Mouse (Mus musculus) urinary bladder, postnatal 14 days (tissue): ENCODE measurements around the gene Masp1.

Experiments
- DNase-seq: peaks from one replicate; pipeline ENCODE4 v3.0.0; 2021; ENCODE audit warnings: low spot score

Masp1 gene

DNA sequence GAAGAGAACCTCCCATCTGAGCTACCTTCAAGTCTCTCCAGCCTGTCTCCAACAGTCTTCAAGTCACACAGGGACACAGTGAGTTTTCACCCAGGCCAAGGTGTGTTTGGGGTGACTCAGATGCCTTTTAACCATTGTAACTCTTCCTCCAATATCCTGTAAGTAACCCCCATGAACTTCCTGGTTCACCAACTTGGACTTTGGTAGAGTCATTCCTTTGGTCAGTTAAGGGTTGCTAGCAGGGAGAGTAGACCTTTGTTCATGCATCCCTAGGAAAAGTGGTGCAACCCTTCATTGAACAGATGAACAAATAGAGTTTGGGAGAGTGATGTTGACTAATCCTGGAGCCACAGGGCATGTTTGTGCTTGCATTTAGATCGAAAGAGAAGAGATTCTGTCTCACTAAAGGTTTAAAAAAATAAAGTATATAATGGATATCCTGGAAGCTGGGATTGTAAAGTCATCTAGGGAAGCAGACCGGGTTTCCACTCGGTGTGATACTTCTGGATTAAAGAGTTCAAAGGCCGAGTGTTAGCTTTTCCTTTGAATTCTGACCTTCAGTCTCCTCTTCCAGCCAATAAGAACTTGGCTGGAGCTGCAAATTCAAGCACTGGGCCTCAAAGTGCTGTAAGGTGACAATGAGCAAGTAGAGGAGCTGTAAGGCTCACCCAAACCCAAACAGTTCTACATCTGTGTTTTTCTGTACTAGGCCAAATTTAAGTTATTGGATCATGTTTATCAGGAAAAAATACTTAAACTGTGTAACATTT lies 9.3 kb downstream of the Masp1 start:
- DNase-seq = no peak

DNA sequence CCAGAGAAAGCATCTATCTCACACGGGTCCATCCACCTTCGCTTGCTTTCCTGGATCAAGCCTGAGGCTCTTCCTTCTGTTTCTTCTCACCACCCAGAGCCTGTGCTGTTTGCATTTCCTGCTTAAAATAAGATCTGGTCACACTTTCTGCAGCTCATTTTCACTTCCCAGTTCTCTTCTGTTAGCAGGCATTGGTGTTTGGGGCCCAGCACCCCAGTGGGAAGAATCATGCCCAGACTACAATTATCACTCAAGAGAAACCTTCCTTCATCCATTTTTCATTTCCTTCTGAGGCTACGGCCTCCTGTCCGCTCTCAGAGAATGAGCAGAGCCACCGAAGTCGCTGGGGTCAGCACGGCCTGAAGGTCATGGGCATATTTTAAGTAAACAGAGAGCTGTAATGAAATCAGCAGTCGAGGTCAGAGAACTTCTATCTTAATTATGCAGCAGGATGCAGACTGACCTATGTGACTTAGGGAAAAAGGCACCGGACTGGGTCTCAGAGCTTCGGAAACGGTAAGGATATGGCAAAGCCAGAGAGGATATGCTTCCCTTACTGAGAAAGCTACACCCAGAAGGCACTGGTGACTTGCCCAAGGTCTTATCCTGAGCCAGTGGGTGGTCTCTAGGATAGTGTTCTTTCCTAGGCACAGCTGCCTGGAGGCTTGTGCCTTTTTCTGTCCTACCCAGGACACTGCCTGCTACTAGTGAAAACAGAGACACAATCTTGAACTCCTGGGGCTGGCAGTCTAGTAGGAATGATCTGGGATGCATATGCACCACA lies 14.5 kb downstream of the Masp1 start:
- no peak for DNase-seq

DNA sequence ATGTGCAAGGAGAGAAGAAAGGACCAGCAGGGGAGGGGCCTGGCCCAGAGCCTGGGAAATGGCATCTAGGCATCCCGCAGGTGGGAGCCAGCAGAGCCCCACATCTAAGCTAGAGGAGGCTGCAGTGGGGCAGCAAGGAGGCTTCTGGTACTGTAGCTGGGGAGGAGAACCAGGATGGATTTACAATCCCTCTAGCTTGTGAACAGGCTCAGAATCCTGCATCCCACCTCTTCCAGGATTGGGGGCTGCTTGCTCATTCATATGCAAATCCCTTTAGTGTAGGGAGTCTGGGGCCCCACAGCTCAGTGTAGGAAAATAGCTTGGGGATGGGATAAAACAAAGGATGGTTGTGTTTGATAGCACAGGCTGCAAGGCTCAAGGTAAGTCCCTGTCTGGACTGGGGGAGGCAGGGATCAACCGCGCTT lies 16.3 kb downstream of the Masp1 start:
- DNase-seq = no peak

DNA sequence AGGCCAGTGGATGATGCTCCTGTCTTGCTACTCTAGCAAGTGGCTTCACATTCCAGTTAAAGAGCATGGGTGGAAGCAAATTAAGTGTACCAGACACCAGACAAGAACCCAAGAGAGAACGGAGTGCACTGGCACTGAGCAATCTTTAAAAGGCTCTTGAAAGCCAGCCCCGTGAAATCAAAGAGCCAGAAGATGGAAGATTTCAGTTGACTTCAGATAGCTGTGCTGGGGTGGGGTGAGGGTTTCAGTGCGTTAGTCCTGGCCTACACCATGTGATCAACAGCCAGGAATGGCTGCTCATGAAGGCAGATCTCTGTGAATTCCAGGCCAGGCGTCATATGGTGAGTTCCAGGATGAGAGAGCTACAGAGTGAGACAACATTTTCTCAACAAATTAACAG lies 17.3 kb downstream of the Masp1 start:
- DNase-seq = no peak

DNA sequence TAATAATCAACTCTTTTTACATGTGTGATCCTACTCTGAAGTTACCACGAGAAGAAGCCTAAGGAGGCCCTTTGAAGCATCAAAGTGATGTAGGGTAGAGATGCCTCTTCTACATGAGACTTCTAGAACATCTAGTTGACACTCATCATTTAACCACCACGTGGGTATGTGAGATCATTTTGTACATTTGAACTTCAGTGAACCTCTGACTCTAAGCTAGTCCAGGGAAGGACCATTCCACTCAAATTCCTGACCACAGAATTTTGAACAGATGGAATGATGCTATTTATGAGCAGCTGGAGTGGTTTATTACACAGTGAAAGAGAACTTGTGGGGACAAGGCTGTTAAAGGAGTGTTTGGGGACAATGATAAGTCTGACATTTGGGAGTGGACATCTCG lies 18.1 kb downstream of the Masp1 start:
- no peak for DNase-seq

DNA sequence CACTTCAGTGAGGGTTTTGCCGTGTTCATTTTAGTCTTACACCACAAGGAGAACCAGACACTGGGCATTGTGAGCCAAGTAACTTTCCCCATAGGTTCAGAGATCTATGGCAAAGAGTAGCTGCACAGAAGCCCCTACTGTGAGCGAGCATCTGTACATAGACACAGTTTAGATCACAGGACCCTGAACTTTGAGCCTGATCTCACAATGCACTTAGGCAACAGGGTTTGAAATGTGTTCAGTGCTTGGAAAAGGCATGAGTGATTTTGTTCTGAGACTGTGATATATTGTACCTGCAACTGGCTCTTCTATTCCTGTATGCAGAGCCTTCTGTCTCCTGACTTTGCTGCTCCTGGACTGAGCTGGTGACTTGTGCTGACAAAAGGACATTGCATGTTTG lies 19.3 kb downstream of the Masp1 start:
- DNase-seq = no peak

DNA sequence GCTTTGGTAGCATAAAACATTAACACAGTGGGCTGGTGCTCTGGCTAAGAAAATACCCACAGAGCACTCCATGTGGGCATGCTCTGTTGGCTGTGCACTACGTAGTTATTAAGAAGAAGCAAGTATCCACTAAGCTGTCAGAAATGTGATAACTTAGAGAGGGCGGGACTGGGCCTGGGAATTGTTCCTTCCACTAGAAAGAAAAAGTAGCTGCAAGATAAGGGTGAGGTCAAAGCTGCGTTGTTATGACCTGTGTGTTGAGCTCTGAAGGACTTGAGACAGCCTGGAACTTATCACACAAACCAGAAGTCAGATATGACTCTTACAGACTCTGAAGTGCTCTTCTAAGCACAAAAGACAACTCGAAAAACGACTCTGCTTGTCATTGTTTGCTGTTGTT lies 20.1 kb downstream of the Masp1 start:
- no peak for DNase-seq

DNA sequence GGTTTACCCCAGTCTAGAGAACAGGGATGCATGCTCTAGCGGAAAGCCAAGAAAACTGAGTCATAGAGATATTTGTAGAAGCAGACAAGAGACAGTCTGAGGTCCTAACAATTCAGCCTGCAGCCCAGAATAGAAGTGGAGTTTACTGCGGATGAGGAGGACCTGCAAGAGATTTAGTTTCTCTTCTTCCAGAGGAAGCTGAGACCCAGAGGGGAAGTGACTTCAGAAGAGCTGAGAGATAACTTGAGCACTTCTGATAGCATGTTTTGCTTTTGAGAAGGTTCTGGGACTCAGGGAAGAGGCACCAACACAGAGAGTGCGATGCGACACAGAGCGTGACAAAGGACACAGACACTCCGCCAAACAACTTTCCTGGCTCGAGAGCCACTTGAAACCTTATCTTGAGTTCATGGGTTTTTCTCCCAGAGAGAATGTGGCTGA lies 21.9 kb downstream of the Masp1 start:
- no peak for DNase-seq

DNA sequence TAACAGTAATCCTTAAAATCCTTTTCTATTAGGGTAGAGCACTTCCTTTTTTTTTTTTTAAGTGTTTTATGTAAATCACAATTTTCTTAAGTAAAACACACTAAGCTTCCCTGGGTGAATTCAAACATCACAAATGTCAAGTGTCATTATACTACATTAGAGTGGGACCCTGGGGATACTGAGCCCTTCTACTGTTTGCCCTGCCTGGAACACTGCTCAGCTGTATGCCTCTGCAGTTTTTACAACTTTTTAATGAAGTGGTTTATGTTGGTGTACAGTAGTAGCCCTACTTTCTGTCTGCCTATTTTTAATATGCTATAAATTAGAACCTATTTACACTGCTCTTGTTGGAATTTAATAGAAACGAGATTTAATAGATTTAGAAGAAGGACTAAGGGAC lies 22.7 kb downstream of the Masp1 start:
- DNase-seq = no peak

DNA sequence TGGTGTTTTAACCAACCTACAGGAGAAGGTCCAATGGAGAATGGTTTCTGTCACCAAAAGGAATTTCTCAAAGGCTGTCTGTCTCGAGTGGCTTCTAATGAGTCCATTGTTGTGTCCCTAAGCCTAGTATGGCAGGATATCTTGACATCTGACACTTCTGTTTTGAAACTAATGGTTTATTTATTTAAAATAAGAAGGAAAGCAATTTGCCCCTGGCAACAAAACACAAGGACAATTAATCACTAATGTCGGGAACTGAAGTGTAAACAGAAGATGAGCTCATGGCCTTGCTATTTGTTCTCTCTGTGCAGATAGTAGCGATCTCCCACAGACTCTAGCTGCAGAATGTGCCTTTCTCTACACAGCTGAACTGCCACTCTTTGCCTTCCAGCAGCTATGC lies 23.2 kb downstream of the Masp1 start:
- peak; percentile 7 for DNase-seq

DNA sequence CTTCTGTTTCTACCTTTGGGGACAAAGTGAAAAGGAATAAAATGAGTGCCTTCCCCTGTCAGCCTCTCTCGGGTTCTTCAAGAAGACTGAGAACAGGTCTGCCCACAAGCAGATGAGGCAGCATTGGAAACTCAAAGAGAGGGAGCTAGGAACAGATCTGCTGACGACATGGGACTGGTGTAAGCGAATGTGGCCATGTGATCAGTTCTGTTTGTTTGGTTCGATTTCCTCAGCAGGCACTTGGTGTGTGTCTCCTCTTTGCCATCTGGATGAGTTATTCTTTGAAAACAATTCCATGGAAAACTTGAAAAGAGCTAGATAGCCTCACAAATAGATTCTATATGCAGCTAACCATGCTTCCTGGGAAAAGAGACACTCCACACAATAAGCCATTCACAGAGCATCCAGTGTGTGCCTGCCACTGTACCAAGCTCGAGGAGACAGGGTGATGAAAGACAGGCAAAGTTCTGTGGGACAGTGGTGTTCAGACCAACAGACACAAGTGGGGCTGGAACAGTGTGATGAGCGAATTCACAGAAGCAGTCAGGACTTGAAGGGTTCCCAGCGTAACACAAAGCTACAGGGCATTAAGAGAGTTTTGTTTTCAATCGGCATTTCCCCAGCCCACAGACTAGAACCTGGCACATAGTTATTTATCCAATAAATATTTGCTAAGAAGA lies 24.2 kb downstream of the Masp1 start:
- no peak for DNase-seq

DNA sequence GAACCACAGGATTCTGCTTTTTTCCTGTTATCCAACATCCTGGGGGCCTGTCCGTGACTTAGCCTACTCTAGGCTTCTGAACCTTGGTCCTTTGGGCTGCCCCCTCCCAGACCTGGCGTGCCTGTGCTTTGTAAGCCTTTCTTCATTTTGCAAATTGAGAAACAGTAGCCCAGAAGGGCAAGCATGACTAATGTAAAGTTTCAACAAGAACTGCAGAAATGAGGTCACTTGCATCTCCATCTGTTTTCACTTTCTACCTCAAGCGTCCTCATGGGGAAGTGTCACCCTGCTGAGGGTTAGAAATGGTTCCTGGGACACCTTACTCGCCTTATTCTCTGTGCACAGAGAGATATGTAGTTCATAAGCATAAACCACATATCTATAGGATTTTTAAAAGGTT lies 27.8 kb downstream of the Masp1 start:
- DNase-seq = no peak

DNA sequence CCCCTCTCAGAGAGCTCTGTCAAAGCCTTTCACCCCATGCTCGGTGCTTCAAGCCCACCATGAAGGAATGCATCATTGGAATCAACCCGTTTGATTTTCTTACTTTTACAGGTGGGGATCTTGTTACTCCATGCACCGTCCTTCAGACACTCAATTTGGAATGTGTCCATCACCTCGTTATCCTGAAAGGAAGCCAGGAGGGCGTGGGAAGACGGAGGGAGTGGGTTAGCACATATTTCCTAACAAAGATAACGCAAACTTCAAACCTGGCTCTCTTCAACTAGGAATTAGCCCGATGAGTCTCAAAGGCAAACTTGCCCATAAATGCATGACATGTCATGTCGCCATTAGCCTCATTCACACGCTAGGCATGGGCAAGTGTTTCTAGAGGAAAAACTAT lies 37.3 kb downstream of the Masp1 start:
- no peak for DNase-seq

DNA sequence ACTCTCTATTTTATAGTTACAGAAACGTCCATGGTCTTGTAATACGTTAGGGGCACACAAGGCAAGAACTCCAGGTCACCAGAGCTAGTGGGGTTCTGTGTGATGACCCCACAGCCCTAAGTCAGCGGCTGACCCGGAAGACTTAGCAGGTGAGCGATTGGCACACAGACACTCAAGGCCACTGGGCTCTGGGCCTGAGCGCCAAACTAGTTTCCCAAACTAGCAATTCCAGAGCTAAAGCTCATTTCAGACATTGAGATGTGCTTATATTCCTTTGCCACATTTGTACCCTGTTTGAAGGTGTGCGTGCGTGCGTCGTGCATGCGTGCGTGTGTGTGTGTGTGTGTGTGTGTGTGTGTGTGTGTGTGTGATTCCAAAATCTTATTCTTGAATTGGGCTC lies 37.8 kb downstream of the Masp1 start:
- DNase-seq = no peak

DNA sequence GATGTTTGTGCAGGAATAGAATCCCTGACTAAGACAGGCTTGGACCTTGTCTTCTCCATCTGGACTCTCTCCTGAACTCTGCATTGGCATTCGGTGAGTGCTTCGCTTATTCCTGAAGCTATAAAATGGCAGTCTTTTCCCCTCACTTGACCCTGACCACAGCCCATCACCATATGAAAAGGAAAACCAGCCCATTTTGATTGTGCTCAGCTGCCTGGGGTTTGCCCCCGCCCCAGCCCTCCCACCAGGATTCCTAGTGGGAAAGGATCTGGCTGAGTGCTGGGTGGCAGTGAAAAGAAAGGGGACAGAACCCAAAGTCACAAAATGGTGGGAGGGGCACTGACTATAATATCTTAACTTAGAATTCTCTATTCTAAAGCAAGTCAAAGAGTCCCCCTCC lies 38.4 kb downstream of the Masp1 start:
- no peak for DNase-seq

DNA sequence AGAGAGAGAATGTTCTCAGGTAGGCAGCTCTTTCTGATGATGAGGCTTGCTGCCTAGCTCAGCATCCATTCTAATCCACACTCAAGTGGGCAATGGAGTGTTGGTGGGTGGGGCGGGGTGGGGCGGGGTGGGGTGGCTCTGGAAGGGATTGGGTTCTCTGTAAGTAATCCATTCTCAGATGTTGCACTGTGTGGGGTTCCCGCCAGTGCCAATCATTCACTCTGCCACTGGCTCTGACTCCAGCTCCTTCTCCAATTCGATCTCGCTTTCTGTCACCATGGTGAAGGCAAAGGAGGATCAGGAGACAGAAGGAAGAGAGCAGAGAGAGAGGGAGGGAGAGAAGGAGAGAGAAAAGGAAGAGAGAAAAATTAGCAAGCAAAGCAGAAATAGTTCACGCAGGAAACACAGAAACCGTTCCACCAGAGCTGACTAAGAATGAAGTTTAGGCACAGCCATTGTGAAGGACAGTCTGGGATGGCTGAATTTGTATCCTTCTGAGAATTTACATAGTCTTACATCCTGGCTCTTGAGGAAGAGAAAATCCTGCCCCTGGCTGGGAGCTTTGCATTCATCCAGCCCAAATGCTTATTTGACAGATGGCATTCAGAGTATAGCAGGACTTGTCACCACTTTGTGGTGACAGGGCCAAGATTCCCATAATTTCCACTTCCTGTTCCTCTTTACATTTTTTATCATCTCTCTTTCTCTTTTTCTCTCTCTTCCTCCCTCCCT lies 40.6 kb downstream of the Masp1 start:
- no peak for DNase-seq

DNA sequence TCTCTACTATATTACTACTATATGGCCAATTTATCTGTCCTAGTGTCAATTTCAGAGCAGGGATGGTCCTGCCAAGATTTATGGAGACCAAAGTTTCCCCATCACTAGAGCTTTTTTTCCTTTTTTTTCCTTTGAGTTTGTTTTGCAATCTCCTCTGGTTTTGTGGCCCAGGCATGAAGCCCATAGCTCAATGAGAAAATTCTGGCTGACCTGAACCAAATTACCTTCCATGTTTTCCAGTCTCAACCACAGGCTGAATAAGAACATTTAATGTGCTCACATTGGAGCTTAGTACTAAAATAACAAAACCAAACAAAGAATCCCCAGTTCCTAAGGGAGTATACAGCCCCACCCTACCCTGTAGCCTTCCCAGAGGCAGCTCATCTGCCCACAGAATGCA lies 44.0 kb downstream of the Masp1 start:
- no peak for DNase-seq

DNA sequence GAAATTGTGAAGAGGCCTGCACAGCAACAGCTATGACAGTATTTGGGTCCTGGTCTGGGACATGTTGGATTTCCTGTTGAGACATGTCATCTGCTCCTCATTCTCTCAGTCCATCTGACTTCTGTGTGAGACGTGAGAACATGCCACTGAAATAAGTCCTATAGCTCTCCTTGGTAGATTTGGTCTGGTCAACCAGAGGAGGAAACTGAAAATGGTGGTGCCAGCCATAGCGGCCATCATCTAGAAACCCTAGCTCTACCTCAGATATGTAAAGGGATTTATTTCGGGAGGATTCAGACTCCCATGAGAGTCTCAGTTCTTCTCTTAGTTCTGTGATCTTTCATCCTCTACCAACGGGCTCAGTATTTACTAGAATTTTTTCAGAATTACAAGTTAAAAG lies 45.0 kb downstream of the Masp1 start:
- no peak for DNase-seq

DNA sequence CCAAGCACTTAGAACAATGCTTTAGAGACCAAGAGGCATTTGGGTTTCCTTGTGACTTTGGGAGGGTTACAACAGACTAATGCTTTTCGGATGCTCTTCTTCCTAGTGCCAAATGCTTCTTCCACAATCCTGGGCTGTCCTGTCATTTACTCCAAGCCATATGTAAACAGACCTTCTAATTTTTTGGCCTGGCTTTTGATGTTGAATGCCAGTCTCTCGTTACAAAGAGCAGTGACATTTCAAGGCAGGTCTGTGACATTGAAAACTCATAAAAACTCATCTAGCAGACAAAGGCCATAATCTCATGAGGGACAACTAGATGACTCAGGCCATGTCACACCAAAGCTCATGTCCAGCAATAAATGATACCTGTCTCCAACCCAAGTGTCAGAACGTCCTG lies 48.6 kb downstream of the Masp1 start:
- no peak for DNase-seq

DNA sequence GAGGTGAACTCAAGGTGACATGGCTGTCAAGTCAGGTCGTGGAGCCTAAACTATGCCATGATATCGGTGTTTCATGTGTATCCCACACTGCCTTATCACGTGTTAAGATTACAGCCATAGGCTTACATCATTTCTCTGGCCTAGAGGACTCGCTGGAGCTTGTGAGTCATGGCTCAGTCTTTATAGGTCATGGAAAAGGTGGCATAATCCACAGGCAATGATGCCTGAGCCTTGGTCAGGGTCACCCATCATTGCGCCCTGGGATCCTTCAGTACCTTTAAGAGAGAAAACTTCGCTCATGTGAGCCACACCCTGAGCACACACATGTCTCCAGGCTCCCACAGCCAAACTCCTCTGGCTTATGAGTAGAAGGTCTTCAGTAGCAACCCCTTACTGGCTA lies 49.1 kb downstream of the Masp1 start:
- DNase-seq = no peak

DNA sequence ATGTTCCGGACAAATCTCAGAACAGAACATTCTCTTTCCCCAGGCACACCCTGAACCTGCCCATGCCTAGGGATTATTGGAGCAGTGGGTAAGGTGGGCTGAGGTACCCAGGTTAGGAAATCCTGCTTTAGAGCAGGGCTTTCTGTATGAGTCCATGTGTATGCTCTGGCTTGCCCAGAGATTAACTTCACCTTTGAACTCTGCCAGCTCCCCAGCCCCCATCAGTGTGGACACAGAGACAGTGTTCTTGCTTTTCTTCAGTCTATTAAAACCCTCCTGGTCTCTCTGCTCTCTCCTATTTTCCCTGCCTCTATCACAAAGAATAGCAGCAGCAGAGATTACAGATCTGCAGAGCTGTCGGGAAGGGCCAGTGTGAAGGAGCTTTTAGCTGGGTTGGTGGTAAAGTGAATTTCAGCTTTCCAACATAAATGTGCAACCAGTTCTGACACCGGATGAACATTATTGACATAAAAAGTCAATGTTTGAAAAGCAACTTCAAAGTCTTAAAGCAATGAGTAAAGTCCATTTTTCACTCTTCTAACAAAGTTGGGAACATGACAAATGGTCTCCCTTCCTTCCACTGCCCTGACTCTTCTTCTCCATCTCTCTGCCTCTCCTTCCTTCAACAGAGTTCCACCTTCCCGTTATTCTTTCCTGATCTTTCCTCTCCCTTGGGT lies 56.8 kb downstream of the Masp1 start:
- DNase-seq = no peak
